ENCODE assay signal across 8 mouse cellular contexts in genomic region chr2:66634580-66635359, GRCm38 (mm10). TPM values are rescaled to one million over a fixed set of nuclear protein-coding genes. Genes with fewer than 3 reads are reported as not detected.
DNase-seq lines count a peak whose midpoint lies in the region; ATAC-seq and TF ChIP-seq lines count a peak whose summit lies in the region.

Scn9a (minus strand) TSS chr2:66634962.

- H3K9ac ChIP-seq in heart, embryonic 15.5 days = no peak within 1 kb of the TSS
- peak within 1 kb of the TSS; percentile 73 for H3K9ac ChIP-seq in forebrain, embryonic 13.5 days
- H3K9ac ChIP-seq in midbrain, postnatal 0 days (replicated peaks; ENCODE audit: low read length, poor library complexity, severe bottlenecking) = peak within 1 kb of the TSS; percentile 79

- peaks cover 11% of the 10 kb centered on the region for H3K27me3 ChIP-seq in heart, embryonic 15.5 days
- 0 out of 2 replicates have a peak, but pooled peaks cover 5% of the 10 kb centered on the region for H3K27me3 ChIP-seq in forebrain, embryonic 13.5 days
- H3K27me3 ChIP-seq in midbrain, postnatal 0 days (ENCODE audit: insufficient read depth, low read length) = no peaks in the 10 kb centered on the region

- H3K4me1 ChIP-seq in heart, embryonic 15.5 days (replicated peaks) = peaks cover 8% of the 10 kb centered on the region
- H3K4me1 ChIP-seq in forebrain, embryonic 13.5 days = peaks cover 8% of the 10 kb centered on the region; the same call in 1 of the 2 replicates
- no peaks in the 10 kb centered on the region for H3K4me1 ChIP-seq in midbrain, postnatal 0 days (ENCODE audit: insufficient read depth, low read length)

- ATAC-seq in heart, embryonic 15.5 days (replicated peaks; ENCODE audit: insufficient number of reproducible peaks, insufficient read depth, low FRiP score, low read depth) = no peak; the same call in 1 of the 2 replicates
- peak; percentile 95 for ATAC-seq in forebrain, embryonic 13.5 days
- ATAC-seq in midbrain, postnatal 0 days (ENCODE audit: low FRiP score) = peak; percentile 92

- H3K4me3 ChIP-seq in heart, embryonic 15.5 days = peak within 1 kb of the TSS; percentile 37
- H3K4me3 ChIP-seq in forebrain, embryonic 13.5 days = peak within 1 kb of the TSS; percentile 48
- peak within 1 kb of the TSS; percentile 58 for H3K4me3 ChIP-seq in midbrain, postnatal 0 days (ENCODE audit: low read depth, low read length)

- H3K9me3 ChIP-seq in heart, embryonic 15.5 days (replicated peaks) = no peaks in the 10 kb centered on the region
- H3K9me3 ChIP-seq in forebrain, embryonic 13.5 days (replicated peaks) = no peaks in the 10 kb centered on the region
- H3K9me3 ChIP-seq in midbrain, postnatal 0 days (ENCODE audit: low read length) = no peaks in the 10 kb centered on the region

- 2% methylated on average over 29 of the region's 29 CpGs for WGBS in heart, embryonic 15.5 days
- WGBS in forebrain, embryonic 13.5 days = 1% methylated on average over 29 of the region's 29 CpGs
- 1% methylated on average over 26 of the region's 29 CpGs for WGBS in midbrain, postnatal 0 days

- peak; percentile 8; the same call in 1 of the 2 replicates for TF ChIP-seq CTCF in midbrain, postnatal 0 days (IDR thresholded peaks at IDR 0.05)

- DNase-seq in heart, adult 18-20 months = no peak
- DNase-seq in brain, embryonic 18.5 days (ENCODE audit: low read depth, low spot score) = peak; percentile 42
- DNase-seq in layer of hippocampus, postnatal 25 days (ENCODE audit: extremely low spot score in 1 of 2, low spot score in 1 of 2) = peak; percentile 13 to 15
- peak; percentile 71 for DNase-seq in midbrain, postnatal 0 days (ENCODE audit: low spot score)
- no peak for DNase-seq in urinary bladder, postnatal 25 days (ENCODE audit: low spot score)
- no peak for DNase-seq in spleen, postnatal 36 days (ENCODE audit: low spot score in 2 of 2)

- no peaks in the 10 kb centered on the region for H3K36me3 ChIP-seq in heart, embryonic 15.5 days
- H3K36me3 ChIP-seq in forebrain, embryonic 13.5 days (ENCODE audit: poor library complexity, severe bottlenecking) = no peaks in the 10 kb centered on the region
- H3K36me3 ChIP-seq in midbrain, postnatal 0 days (ENCODE audit: insufficient read depth, low read length) = no peaks in the 10 kb centered on the region

- no peak within 1 kb of the TSS for H3K27ac ChIP-seq in heart, embryonic 15.5 days
- no peak within 1 kb of the TSS; the same call in 1 of the 2 replicates for H3K27ac ChIP-seq in forebrain, embryonic 13.5 days
- peak within 1 kb of the TSS; percentile 80 for H3K27ac ChIP-seq in midbrain, postnatal 0 days (ENCODE audit: low read depth, low read length)

- peak within 1 kb of the TSS; percentile 60 for H3K4me2 ChIP-seq in heart, embryonic 15.5 days
- H3K4me2 ChIP-seq in forebrain, embryonic 13.5 days = peak within 1 kb of the TSS; percentile 77
- H3K4me2 ChIP-seq in midbrain, postnatal 0 days (ENCODE audit: low read depth, low read length, poor library complexity, severe bottlenecking) = peak within 1 kb of the TSS; percentile 61

RNA-seq across cellular contexts. Expression of gene Scn9a, which starts in this region (rescaled TPM):
- polyA plus RNA-seq in heart, embryonic 15.5 days (2015; fragmentation: Nextera tagmentation; extraction: Ambion mirVana) = 0.10 and 0.46 TPM in 2 replicates
- total RNA-seq in heart, adult 18-20 months (2021) = not detected
- polyA plus RNA-seq in forebrain, embryonic 13.5 days (2015; fragmentation: Nextera tagmentation; extraction: Ambion mirVana) = 3.2 and 3.3 TPM in 2 replicates
- total RNA-seq in layer of hippocampus, postnatal 25 days (2021) = 1 to 10 TPM; 4.0 to 4.3 TPM
- 8.7 and 18.1 TPM in 2 replicates for total RNA-seq in midbrain, postnatal 0 days (2014; rRNA removed)
- 11.1 and 14.5 TPM in 2 replicates for polyA plus RNA-seq in midbrain, postnatal 0 days (2015; fragmentation: Nextera tagmentation; extraction: Ambion mirVana)

Comparison
In these comparisons a context has a peak if more than half of its experiments do, and no peak if none do; other contexts are left out.
1. DNase-seq: peak in brain, embryonic 18.5 days (single experiment), layer of hippocampus, postnatal 25 days (2 of 2) and midbrain, postnatal 0 days (single experiment); none in heart, adult 18-20 months (0 of 2), urinary bladder, postnatal 25 days (single experiment) and spleen, postnatal 36 days (0 of 2).
2. Peak in every context shown above with its lines, with median percentiles within 50 percentile points of each other: H3K4me2 ChIP-seq and H3K4me3 ChIP-seq.